Mouse (Mus musculus) mature B cell (primary cell): ENCODE measurements around the gene Ska3.
"Not testable (repeated sequence)": the region's sequence is repeated elsewhere in the genome, so short reads cannot be mapped to it uniquely, and the experiment has no call there.

Source experiments
- in situ Hi-C: fragments of 300-500 bp; cut with MboI; formaldehyde crosslinking; loops from 2 replicates; pipeline ENCODE4 v1.14.3; 2019

The Ska3 gene

GRCm38 (mm10) chr14:57825788-57826751 is at the start of gene Ska3, which contains the start of gene Mrpl57:
Ska3 (minus strand) TSS chr14:57826185.
Mrpl57 (plus strand) TSS chr14:57826234.
- in situ Hi-C loops, result no loop called here

DNA sequence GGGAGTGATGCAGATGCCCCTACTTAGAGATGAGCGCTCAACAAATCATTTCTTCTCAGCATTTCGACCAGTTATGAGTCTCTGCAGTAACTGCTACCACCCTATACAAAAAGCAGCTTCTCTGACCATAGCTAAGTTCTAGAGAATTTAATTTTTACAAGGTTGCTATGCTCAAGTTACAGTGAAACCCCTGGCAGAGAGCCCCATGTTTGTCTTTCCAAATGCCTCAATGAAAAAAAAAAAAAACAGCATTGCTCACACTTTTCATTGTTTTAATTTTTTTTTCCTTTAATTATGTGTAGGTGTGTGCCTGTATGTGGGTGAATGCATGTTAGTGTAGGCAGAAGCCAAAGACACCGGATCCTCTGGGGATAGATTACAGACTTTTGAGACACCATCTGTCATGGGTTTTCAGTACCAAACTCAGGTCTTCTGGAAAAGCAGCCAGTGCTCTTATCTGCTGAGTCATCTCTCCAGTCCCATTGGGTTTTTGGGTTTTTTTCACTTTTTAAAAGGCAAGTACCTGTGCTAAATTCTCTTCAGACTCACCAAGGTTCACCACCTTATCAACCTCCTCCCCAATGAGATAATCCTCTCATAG is 40.8 kb upstream of the Ska3 start:
- in situ Hi-C loops, result no loop called here

DNA sequence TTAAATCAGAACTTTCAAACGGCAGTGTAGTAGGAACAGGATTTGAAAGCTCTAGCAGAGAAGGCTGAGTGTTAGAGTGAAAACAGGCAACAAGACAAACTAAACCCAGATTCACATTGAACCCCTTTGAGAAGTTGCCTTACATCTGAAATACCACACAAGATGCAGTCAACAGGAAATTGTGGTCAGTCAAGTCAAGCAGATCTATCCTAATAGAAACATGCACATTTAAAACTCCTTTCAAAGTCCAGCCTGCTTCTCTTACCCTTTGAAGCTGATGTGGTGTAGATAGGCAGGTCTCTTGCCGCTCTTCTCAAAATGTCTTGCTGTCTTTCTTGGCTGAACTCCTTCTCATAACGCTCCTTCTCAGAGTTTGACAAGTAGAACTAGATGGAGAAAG is 39.3 kb upstream of the Ska3 start:
- in situ Hi-C loops, result no loop called here

DNA sequence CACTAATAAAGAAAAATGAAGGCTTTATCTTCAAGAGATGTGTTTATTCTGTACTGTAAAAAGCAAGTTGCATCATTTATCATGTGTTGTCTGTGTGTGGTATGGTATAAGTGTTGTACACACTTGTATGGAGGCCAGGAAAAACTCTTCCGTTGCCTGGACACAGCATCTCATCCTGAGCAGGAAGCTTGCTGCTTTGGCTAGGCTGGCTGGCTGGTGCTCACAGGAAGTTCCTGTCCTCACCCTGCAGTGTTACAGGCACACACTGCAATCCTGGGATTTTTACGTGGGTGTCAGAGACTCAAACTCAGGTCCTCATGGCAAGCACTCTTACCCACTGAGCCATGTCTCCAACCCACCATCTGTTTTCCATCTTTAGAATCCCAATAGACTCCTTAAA is 37.1 kb upstream of the Ska3 start:
- in situ Hi-C loops, result no loop called here

GRCm38 (mm10) chr14:57861987-57862412 is 36.0 kb upstream of the Ska3 start:
- in situ Hi-C loops, result no loop called here

- in situ Hi-C loops, result no loop called here
These were observed 33.5 kb upstream of the Ska3 start for GRCm38 (mm10) chr14:57859520-57859919.

DNA sequence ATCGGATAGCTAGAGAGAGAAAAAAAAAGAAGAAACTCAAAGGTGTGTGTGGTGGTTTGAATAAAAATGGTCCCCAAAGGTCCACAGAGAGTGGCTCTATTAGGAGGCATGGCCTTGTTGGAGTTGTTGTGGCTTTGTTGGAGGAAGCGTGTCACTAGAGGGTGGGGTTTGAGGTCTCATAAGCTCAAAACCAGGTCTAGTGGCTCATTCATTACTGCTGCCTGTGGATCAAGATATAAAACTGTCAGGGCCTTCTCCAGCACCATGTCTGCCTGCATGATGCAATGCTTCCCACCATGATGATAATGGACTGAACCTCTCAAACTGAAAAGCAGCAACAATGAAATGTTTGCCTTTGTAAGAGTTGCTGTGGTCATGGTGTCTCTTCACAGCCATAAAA is 32.6 kb upstream of the Ska3 start:
- in situ Hi-C loops, result no loop called here

DNA sequence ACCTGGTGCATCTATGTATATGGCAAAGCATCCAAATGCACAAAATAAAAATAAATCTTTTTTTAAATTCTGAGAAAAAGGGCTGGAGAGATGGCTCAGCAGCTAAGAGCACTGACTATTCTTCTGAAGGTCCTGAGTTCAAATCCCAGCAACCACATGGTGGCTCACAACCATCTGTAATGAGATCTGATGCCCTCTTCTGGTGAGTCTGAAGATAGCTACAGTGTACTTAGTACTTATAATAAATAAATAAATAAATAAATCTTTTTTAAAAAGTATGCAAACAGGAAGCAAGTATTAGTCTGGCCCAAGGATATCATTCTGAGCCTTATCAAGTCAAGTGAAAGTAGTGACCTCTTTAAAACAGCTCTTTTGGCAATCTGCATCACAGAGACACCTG is 30.1 kb upstream of the Ska3 start:
- in situ Hi-C loops, result not testable (repeated sequence)

GRCm38 (mm10) chr14:57852961-57853360 is 27.0 kb upstream of the Ska3 start:
- in situ Hi-C loops, result no loop called here

- in situ Hi-C loops, result no loop called here
These were observed 24.3 kb upstream of the Ska3 start for GRCm38 (mm10) chr14:57850330-57850729.

- in situ Hi-C loops, result no loop called here
These were observed 22.7 kb upstream of the Ska3 start for GRCm38 (mm10) chr14:57848646-57849045.

DNA sequence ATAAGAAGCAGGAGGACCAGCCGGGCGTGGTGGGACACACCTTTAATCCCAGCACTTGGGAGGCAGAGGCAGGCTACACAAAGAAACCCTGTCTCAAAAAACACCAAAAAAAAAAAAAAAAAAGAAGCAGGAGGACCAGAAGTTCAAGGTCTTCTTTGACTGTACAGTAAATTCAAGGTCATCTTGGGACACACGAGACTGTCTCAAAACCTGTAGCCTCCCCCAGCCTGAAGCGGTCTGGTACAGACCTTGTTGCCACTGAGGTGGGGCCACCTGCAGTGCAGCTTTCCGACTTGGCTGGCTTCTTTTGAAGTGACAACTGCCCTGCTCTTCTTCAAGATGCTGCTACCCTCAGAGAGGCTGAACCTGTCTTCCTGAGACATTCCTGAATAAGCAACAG is 22.1 kb upstream of the Ska3 start:
- in situ Hi-C loops, result not testable (repeated sequence)

DNA sequence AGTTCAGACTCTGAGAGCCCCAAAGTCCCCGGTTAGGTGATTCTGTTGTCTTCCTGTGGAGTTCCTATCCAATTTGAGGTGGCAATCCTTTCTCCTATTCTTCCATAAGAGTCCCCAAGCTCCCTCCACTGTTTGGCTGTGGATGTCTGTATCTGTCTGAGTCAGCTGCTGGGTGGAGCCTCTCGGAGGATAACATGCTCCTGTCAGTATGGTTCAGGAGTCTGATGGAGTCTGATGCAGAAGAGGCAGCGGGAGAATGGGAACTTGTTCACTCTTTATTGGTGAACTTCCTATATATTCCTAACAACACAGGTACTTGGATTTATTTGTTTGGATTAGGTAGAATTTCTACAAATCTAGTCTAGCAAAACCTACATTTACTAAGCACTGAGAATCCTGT is 18.6 kb upstream of the Ska3 start:
- in situ Hi-C loops, result no loop called here

DNA sequence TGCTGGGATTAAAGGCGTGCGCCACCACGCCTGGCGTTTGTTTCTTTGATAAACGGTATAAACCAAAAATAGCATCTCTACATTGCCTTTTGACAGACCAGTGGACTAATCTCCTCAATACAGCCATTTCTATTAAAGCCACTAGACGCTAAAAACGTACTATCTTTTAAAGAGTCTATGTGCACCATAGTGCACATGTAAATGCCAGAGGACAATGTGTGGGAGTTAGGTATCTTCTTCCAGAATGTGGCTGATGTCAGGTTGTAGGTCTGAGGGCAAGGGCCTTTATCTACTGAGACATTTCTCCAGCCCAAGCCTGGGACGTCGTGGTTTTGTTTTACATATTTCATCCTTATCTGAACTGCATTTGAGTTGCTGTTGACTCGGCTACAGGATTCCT is 9.2 kb upstream of the Ska3 start:
- in situ Hi-C loops, result no loop called here

DNA sequence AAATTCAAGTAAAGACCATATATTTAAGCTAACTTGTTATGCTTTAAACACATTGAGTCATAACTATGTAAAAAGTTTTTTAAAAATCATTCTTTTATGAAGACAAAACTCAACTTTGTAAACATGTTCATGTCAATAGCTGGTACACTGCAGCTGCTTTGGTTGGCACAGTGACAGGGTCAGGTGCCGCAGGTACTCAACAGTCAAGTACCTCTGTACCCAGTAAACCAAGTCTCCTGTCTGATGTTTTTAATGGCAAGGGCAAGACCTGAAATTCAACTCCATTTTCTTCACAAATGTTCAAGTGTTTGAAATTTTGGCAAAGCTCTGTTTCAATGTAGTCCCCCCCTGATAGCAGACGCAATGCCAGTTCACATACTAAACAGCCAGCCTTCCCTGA is 7.5 kb upstream of the Ska3 start:
- in situ Hi-C loops, result no loop called here

GRCm38 (mm10) chr14:57827284-57827683 is 1.3 kb upstream of the Ska3 start:
- in situ Hi-C loops, result no loop called here

GRCm38 (mm10) chr14:57820839-57821238 is 5.1 kb downstream of the Ska3 start:
- in situ Hi-C loops, result no loop called here

GRCm38 (mm10) chr14:57811844-57812243 is 14.1 kb downstream of the Ska3 start:
- in situ Hi-C loops, result no loop called here

DNA sequence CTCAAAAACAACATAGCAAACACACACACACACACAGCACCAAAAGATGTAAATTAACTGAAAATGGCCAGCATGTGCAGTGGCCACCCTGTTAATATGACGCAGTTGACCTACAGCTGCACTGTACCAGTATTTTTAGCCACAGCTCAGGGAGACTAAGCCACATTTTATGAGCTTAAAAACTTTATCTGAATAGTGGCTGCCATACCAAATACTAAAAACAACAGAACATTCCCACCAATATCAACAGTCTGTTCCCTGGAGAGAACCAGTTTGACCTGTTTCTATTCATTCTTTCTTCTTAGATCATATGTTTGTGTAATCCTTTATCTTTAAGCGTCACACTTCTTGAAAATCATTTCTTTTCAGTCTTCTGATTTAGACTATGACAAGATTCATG is 15.1 kb downstream of the Ska3 start:
- in situ Hi-C loops, result no loop called here

- in situ Hi-C loops, result no loop called here
These were observed 17.4 kb downstream of the Ska3 start for GRCm38 (mm10) chr14:57808558-57808957.

GRCm38 (mm10) chr14:57803731-57804130 is 22.3 kb downstream of the Ska3 start:
- in situ Hi-C loops, result no loop called here

GRCm38 (mm10) chr14:57797991-57798931 is 27.7 kb downstream of the Ska3 start, which contains the start of gene Sap18:
Sap18 (plus strand) TSS chr14:57798180.
- in situ Hi-C loops, result no loop called here
